Mouse (Mus musculus): ENCODE measurements around the gene Upf2. TPM values are rescaled to one million over a fixed set of nuclear protein-coding genes. Genes with fewer than 3 reads are reported as not detected.
"Not testable (repeated sequence)": the region's sequence is repeated elsewhere in the genome, so short reads cannot be mapped to it uniquely, and the experiment has no call there.

Gene Upf2
- total RNA-seq, 1 experiment from 2014 or later = 76.5 TPM

- ATAC-seq (ENCODE audit: extremely low read depth, insufficient number of reproducible peaks, low FRiP score, poor library complexity, severe bottlenecking) = no peak
Observed at GRCm38 (mm10) chr2:6056518-6056917, 105.2 kb downstream of the Upf2 start.

GRCm38 (mm10) chr2:6059291-6059690, 108.0 kb downstream of the Upf2 start:
- ATAC-seq (ENCODE audit: extremely low read depth, insufficient number of reproducible peaks, low FRiP score, poor library complexity, severe bottlenecking) = no peak

- ATAC-seq (ENCODE audit: extremely low read depth, insufficient number of reproducible peaks, low FRiP score, poor library complexity, severe bottlenecking) = no peak
Observed at GRCm38 (mm10) chr2:6060071-6060804, 109.0 kb downstream of the Upf2 start.

GRCm38 (mm10) chr2:6067341-6067740, 116.1 kb downstream of the Upf2 start:
- no peak for ATAC-seq (ENCODE audit: extremely low read depth, insufficient number of reproducible peaks, low FRiP score, poor library complexity, severe bottlenecking)

GRCm38 (mm10) chr2:6070925-6071324, 119.7 kb downstream of the Upf2 start:
- ATAC-seq (ENCODE audit: extremely low read depth, insufficient number of reproducible peaks, low FRiP score, poor library complexity, severe bottlenecking) = no peak

GRCm38 (mm10) chr2:6071598-6072440, 120.5 kb downstream of the Upf2 start:
- ATAC-seq (ENCODE audit: extremely low read depth, insufficient number of reproducible peaks, low FRiP score, poor library complexity, severe bottlenecking) = no peak

- ATAC-seq (ENCODE audit: extremely low read depth, insufficient number of reproducible peaks, low FRiP score, poor library complexity, severe bottlenecking) = no peak
Observed at GRCm38 (mm10) chr2:6072685-6073260, 121.5 kb downstream of the Upf2 start.

- ATAC-seq (ENCODE audit: extremely low read depth, insufficient number of reproducible peaks, low FRiP score, poor library complexity, severe bottlenecking) = no peak
Observed at GRCm38 (mm10) chr2:6074891-6075529, 123.7 kb downstream of the Upf2 start.

GRCm38 (mm10) chr2:6075530-6075896, 124.2 kb downstream of the Upf2 start:
- no peak for ATAC-seq (ENCODE audit: extremely low read depth, insufficient number of reproducible peaks, low FRiP score, poor library complexity, severe bottlenecking)

GRCm38 (mm10) chr2:6080037-6080436, 128.8 kb downstream of the Upf2 start:
- ATAC-seq (ENCODE audit: extremely low read depth, insufficient number of reproducible peaks, low FRiP score, poor library complexity, severe bottlenecking) = no peak

GRCm38 (mm10) chr2:6081108-6081507, 129.8 kb downstream of the Upf2 start:
- no peak for ATAC-seq (ENCODE audit: extremely low read depth, insufficient number of reproducible peaks, low FRiP score, poor library complexity, severe bottlenecking)

GRCm38 (mm10) chr2:6082615-6083014, 131.3 kb downstream of the Upf2 start:
- ATAC-seq (ENCODE audit: extremely low read depth, insufficient number of reproducible peaks, low FRiP score, poor library complexity, severe bottlenecking) = no peak

- no peak for ATAC-seq (ENCODE audit: extremely low read depth, insufficient number of reproducible peaks, low FRiP score, poor library complexity, severe bottlenecking)
Observed at GRCm38 (mm10) chr2:6083696-6084095, 132.4 kb downstream of the Upf2 start.

- ATAC-seq (ENCODE audit: extremely low read depth, insufficient number of reproducible peaks, low FRiP score, poor library complexity, severe bottlenecking) = peak; percentile 82
Observed at GRCm38 (mm10) chr2:6085622-6086530, 134.6 kb downstream of the Upf2 start.

GRCm38 (mm10) chr2:6087151-6087550, 135.9 kb downstream of the Upf2 start:
- no peak for ATAC-seq (ENCODE audit: extremely low read depth, insufficient number of reproducible peaks, low FRiP score, poor library complexity, severe bottlenecking)

- ATAC-seq (ENCODE audit: extremely low read depth, insufficient number of reproducible peaks, low FRiP score, poor library complexity, severe bottlenecking) = not testable (repeated sequence)
Observed at GRCm38 (mm10) chr2:6089941-6090340, 138.7 kb downstream of the Upf2 start.

GRCm38 (mm10) chr2:6097113-6097716, 145.9 kb downstream of the Upf2 start:
- ATAC-seq (ENCODE audit: extremely low read depth, insufficient number of reproducible peaks, low FRiP score, poor library complexity, severe bottlenecking) = no peak

GRCm38 (mm10) chr2:6098924-6099323, 147.7 kb downstream of the Upf2 start:
- ATAC-seq (ENCODE audit: extremely low read depth, insufficient number of reproducible peaks, low FRiP score, poor library complexity, severe bottlenecking) = no peak
